Mouse (Mus musculus) lung, embryonic 14.5 days (tissue): ENCODE measurements around the gene Ankrd65. TPM values are rescaled to one million over a fixed set of nuclear protein-coding genes. Genes with fewer than 3 reads are reported as not detected.

Experiments used
- ATAC-seq: fragments of 200-750 bp; cut with Nextera tagmentation; 2 replicates; pipeline ENCODE4 v1.8.0; 2017; ENCODE audit warnings: mild to moderate bottlenecking, moderate TSS enrichment, moderate library complexity; ENCODE audit not compliant: insufficient read depth
- DNase-seq: peaks from one replicate; pipeline ENCODE4 v3.0.0-alpha.2; 2015
- H3K27ac ChIP-seq: fragments of 300-500 bp; sonication (generic); 2 replicates; pipeline ENCODE4 v1.5.1; 2014; ENCODE audit warnings: low read depth, mild to moderate bottlenecking, moderate library complexity
- H3K27me3 ChIP-seq: fragments of 300-500 bp; sonication (generic); 2 replicates; pipeline ENCODE4 v1.6.1; 2014; ENCODE audit warnings: low read length, control low read depth; ENCODE audit not compliant: insufficient read depth
- H3K36me3 ChIP-seq: fragments of 300-500 bp; sonication (generic); 2 replicates; pipeline ENCODE4 v1.6.1; 2014; ENCODE audit warnings: control low read depth; ENCODE audit not compliant: insufficient read depth
- H3K4me1 ChIP-seq: fragments of 300-500 bp; sonication (generic); 2 replicates; pipeline ENCODE4 v1.6.1; 2014; ENCODE audit warnings: antibody characterized with exemption, control low read depth; ENCODE audit not compliant: insufficient read depth
- H3K4me2 ChIP-seq: fragments of 300-500 bp; sonication (generic); 2 replicates; pipeline ENCODE4 v1.6.1; 2014; ENCODE audit warnings: mild to moderate bottlenecking
- H3K4me3 ChIP-seq: fragments of 300-500 bp; sonication (generic); 2 replicates; pipeline ENCODE4 v1.5.1; 2014; ENCODE audit warnings: low read depth, low read length
- H3K9ac ChIP-seq: fragments of 300-500 bp; sonication (generic); 2 replicates; pipeline ENCODE4 v1.6.1; 2014
- H3K9me3 ChIP-seq: fragments of 300-500 bp; sonication (generic); 2 replicates; pipeline ENCODE4 v1.6.1; 2016; ENCODE audit warnings: low read depth, low read length, control low read depth
- CTCF ChIP-seq: IDR thresholded peaks from 2 replicates; pipeline ENCODE4 v1.5.1; 2016; ENCODE audit warnings: antibody characterized with exemption, low read depth
- WGBS: fragments of 180-500 bp; shearing (Covaris S2); extraction: QIAGEN DNeasy Blood & Tissue Kit; methylation state at CpG from one replicate; pipeline ENCODE4 v1.1.7; 2014; 5-methylcytosine and 5-hydroxymethylcytosine counted together
- polyA plus RNA-seq: library from polyadenylated mRNA; unstranded; fragments of >200 nt; fragmentation: Nextera tagmentation; extraction: Ambion mirVana; gene quantifications from 2 replicates; pipeline ENCODE4 v1.2.1, GENCODE M21; 2014

Gene Ankrd65
- polyA plus RNA-seq, 1 experiment from 2014 or later = not detected

DNA sequence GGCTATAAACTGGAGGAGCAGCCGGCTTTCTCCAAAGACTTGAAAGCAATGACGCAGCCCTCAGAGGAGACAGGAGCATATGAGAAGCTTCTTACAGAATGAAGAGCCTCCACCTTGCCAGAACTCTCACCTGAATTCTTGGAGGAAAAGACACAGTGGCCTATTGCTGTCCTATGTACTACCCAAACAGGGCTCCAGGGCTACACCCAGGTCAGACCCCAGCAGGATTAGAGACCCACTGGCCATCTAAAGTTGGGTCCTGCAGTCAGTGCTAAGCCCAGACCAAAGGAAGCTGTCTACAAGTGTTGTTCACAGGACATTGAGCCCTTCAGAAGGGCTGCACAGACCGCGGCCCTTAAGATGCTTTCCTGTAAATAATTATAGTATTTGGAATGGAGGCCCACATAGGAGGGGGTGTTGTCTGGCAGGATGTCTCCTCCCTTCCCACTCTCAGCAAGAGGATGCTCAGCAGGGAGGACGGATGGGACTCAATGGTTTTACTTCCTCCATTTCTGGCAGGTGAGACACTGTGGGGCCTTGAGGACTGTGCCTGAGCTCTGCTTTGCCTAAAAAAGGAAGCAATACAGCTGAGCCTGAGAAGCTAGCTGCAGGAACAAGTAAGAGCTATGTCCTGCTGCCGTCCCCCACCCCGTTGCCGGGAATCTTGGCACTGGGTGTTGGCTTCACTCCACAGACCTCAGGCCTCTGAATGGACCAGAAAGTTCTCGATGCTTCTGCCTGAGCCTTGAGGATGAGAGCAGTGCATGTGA, 15.1 kb upstream of the Ankrd65 start:
- Histone ChIP-seq H3K9ac (no peak overlapping the region), H3K27ac (peak overlapping the region; percentile 69), H3K4me2 (peak overlapping the region; percentile 73), H3K9me3 (no peaks in the 10 kb centered on the region), H3K4me3 (peak overlapping the region; percentile 36), H3K27me3 (peaks cover 14% of the 10 kb centered on the region), H3K36me3 (no peaks in the 10 kb centered on the region), H3K4me1 (peaks cover 30% of the 10 kb centered on the region)
- ATAC-seq (0 out of 2 replicates have a peak, but pooled peaks have one; percentile 7), DNase-seq (peak; percentile 73)
- 32% methylated on average over 9 of the region's 9 CpGs for WGBS
- no peak for TF ChIP-seq CTCF

DNA sequence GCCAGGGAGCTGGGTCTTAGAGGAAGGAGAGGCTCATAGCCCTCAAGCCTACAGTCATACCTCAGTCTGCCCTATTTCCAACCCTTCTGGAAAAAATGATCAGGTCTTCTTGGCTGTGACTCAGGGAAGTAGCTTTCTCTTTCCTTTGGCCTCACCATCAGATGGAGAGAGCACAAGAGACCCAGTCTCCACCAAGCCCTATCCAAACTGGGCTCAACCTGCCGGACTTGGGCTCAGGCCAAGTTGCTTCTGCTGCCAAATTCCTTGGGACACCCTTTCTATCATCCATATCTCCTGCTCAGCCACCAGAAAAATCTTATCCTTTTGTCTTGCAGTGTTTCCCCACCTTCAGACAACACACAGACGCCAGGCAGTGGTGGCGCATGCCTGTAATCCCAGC, 14.4 kb upstream of the Ankrd65 start:
- H3K4me2 ChIP-seq = no peak overlapping the region
- peak overlapping the region; percentile 69 for H3K27ac ChIP-seq
- H3K9me3 ChIP-seq = no peaks in the 10 kb centered on the region
- H3K9ac ChIP-seq = no peak overlapping the region
- peaks cover 14% of the 10 kb centered on the region for H3K27me3 ChIP-seq
- H3K4me3 ChIP-seq = no peak overlapping the region
- H3K4me1 ChIP-seq = peaks cover 27% of the 10 kb centered on the region
- ATAC-seq (no peak), DNase-seq (peak; percentile 75)
- WGBS = 55% methylated on average over 3 of the region's 3 CpGs
- no peaks in the 10 kb centered on the region for H3K36me3 ChIP-seq
- TF ChIP-seq CTCF = no peak

DNA sequence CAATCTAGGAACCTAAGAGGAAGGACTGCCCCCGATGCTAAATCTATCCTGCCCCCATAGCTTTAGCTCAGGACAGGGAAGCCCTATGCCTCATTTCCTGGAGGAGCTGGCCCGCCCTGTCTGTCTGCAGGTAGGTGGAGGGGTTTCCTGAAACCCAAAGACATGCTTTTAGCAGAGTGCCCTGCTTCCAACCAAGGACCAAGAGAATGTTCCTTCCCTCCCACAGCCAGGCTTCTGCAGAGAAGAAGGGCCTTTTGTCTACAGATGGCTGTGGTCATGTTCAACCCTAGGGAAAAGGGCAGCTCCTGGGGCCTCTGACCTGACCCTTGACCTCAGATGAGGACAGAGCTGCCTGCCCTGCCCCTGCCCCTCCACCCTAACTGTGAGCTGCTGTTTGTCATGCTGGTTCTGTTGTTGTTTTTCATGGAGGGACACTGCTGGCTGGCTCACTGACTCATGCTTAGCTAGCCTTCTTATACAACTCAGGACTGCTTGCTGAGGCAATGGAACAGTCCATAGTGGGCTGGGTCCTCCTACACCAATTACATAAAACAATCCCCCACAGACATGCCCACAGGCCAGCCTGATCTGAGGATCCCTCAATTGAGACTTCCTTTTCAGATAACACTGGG, 13.4 kb upstream of the Ankrd65 start:
- H3K27ac ChIP-seq = no peak overlapping the region

DNA sequence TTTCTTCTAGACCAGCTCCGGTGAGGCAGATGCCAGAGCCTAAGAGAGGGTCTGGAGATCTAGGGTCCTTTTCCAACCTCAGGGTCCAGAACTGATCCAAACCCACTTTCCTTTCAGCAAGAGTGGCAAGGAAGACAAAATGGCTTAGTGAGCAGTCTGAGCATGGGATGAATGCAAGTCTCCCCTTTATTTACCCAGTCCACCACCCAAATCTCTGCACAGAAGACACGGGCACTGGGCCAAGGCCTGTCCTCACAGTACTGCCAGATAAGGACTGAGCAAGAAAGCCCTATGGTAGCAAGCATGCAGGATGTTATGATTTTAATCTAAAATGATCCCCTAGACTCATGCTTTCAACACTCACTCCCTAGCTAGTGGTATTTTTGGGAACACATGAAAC, 12.4 kb upstream of the Ankrd65 start:
- DNase-seq (peak; percentile 59), ATAC-seq (no peak)
- no peak overlapping the region for H3K4me3 ChIP-seq
- no peak overlapping the region for H3K4me2 ChIP-seq
- TF ChIP-seq CTCF = no peak
- 62% methylated on average over 2 of the region's 2 CpGs for WGBS
- H3K36me3 ChIP-seq = no peaks in the 10 kb centered on the region
- peaks cover 30% of the 10 kb centered on the region for H3K4me1 ChIP-seq
- H3K9me3 ChIP-seq = no peaks in the 10 kb centered on the region
- no peak overlapping the region for H3K9ac ChIP-seq
- H3K27me3 ChIP-seq = peaks cover 10% of the 10 kb centered on the region
- H3K27ac ChIP-seq = peak overlapping the region; percentile 50; the same call in 1 of the 2 replicates

More for the DNA sequence above, 13.4 kb upstream of the Ankrd65 start:
- ATAC-seq (no peak), DNase-seq (peak; percentile 47)
- H3K9ac ChIP-seq = no peak overlapping the region
- peaks cover 11% of the 10 kb centered on the region for H3K27me3 ChIP-seq
- peaks cover 30% of the 10 kb centered on the region for H3K4me1 ChIP-seq
- 45% methylated on average over 2 of the region's 2 CpGs for WGBS
- no peaks in the 10 kb centered on the region for H3K9me3 ChIP-seq
- H3K4me3 ChIP-seq = no peak overlapping the region
- no peak for TF ChIP-seq CTCF
- no peaks in the 10 kb centered on the region for H3K36me3 ChIP-seq
- H3K4me2 ChIP-seq = no peak overlapping the region

DNA sequence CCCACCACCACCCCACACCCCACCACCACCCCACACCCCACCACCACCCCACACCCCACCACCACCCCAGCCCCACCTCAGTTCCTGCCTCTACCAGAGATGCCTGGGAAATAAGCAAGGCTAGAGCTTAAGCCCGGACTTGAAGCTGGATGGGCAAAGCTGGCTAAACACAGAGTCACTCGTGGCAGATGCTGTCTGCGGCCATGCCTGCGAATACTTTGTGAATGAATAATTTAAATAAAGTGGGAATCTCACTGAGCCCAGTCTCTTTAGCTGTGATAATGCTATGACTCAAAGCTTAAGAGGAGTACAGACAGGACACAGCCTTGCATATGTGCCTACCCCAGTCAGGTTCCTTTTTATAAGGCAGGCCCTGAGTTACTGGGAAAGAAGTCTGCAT, 10.7 kb upstream of the Ankrd65 start:
- Histone ChIP-seq H3K36me3 (no peaks in the 10 kb centered on the region), H3K9me3 (no peaks in the 10 kb centered on the region), H3K9ac (no peak overlapping the region), H3K4me2 (no peak overlapping the region), H3K4me1 (peaks cover 33% of the 10 kb centered on the region), H3K27me3 (no peaks in the 10 kb centered on the region), H3K4me3 (no peak overlapping the region), H3K27ac (no peak overlapping the region)
- DNase-seq (no peak), ATAC-seq (no peak)
- TF ChIP-seq CTCF = no peak
- 76% methylated on average over 4 of the region's 4 CpGs for WGBS

DNA sequence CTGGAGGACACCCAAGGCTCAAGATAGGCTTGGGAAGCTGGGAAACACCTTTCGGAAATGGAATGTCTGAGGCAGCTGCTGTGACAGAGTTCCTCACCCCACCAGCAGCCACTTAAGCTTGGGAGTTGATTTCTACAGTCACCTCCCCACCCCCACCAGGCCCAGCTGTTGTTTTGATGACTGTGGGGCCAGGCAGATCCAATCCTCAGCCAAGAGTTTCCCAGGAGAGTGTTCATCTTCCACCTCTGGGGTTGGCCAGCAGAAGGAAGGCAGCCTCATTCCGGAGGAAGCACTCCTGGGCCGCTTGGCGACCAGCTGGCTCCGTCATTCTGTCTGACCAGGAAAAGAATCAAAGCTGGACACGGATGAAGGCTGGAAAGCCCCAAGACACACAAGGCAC, 9.3 kb upstream of the Ankrd65 start:
- no peak overlapping the region for H3K4me3 ChIP-seq
- 11% methylated on average over 6 of the region's 6 CpGs for WGBS
- 0 out of 2 replicates have a peak overlapping the region, but pooled peaks have one; percentile 4 for H3K4me2 ChIP-seq
- 0 out of 2 replicates have a peak overlapping the region, but pooled peaks have one; percentile 36 for H3K27ac ChIP-seq
- peak; percentile 39 for DNase-seq
- no peaks in the 10 kb centered on the region for H3K9me3 ChIP-seq
- no peak for ATAC-seq
- peaks cover 22% of the 10 kb centered on the region for H3K4me1 ChIP-seq
- no peaks in the 10 kb centered on the region for H3K27me3 ChIP-seq
- no peak overlapping the region for H3K9ac ChIP-seq
- no peaks in the 10 kb centered on the region for H3K36me3 ChIP-seq
- no peak for TF ChIP-seq CTCF

DNA sequence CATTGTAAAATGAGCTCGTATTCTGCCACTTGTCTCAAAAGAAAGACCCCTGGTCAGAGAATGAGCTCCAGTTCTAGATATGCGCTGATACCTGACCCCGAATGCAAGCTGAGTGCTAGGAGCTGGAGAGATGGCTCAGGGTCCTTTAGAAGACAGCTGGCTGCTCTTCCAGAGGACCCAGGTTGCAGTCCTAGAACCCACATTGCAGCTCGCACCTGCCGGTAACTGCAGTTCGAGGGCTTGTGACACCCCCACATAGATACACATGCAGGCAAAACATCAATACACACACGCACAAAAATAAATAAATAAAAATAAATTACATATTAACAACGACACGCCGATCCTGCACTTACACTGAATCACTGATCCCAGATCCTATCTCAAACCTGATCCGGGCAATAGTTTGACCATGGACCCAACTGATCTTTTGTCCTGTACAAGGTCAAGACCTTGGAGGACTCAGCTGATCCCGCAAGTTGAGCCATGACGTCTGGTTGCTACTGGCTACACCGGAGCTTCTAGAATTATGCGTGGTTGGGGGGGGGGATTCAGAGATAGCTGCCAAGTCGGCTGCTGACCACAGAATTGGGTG, 6.7 kb upstream of the Ankrd65 start:
- ATAC-seq (peak; percentile 24; the same call in 1 of the 2 replicates), DNase-seq (no peak)
- H3K27me3 ChIP-seq = no peaks in the 10 kb centered on the region
- 0 out of 2 replicates have a peak, but pooled peaks cover 6% of the 10 kb centered on the region for H3K4me1 ChIP-seq
- H3K4me3 ChIP-seq = peak overlapping the region; percentile 60
- 33% methylated on average over 16 of the region's 16 CpGs for WGBS
- H3K27ac ChIP-seq = peak overlapping the region; percentile 70; the same call in 1 of the 2 replicates
- H3K36me3 ChIP-seq = no peaks in the 10 kb centered on the region
- TF ChIP-seq CTCF = no peak
- no peaks in the 10 kb centered on the region for H3K9me3 ChIP-seq
- H3K9ac ChIP-seq = peak overlapping the region; percentile 82
- H3K4me2 ChIP-seq = peak overlapping the region; percentile 81
